ENCODE assay signal across 11 mouse cellular contexts in genomic region chr12:17583860-17584259, GRCm38 (mm10). TPM values are rescaled to one million over a fixed set of nuclear protein-coding genes. Genes with fewer than 3 reads are reported as not detected.
DNase-seq lines count a peak whose midpoint lies in the region; ATAC-seq and TF ChIP-seq lines count a peak whose summit lies in the region.
"Had no signal": no experiment of that assay in that cellular context is flagged by ENCODE, and none has a peak within 500 bp of the region (broad histone marks: within the 10 kb centered on the region; RNA-seq: fewer than 3 reads in every experiment).

No protein-coding gene starts in this region.

- H3K27ac ChIP-seq in kidney, postnatal 0 days, result peak overlapping the region; percentile 52; the same call in 1 of the 2 replicates
- no peak overlapping the region for H3K27ac ChIP-seq in forebrain, postnatal 0 days (ENCODE audit: low read depth, low read length)
- H3K27ac ChIP-seq in midbrain, embryonic 15.5 days, result no peak overlapping the region

- H3K4me1 ChIP-seq in kidney, postnatal 0 days (replicated peaks; ENCODE audit: insufficient read depth, low read length), result no peaks in the 10 kb centered on the region; the same call in 1 of the 2 replicates
- peaks cover 5% of the 10 kb centered on the region; the same call in 1 of the 2 replicates for H3K4me1 ChIP-seq in forebrain, postnatal 0 days (ENCODE audit: insufficient read depth)
- H3K4me1 ChIP-seq in midbrain, embryonic 15.5 days, result no peaks in the 10 kb centered on the region

- no peaks in the 10 kb centered on the region for H3K27me3 ChIP-seq in kidney, postnatal 0 days (ENCODE audit: insufficient read depth, low read length)
- H3K27me3 ChIP-seq in forebrain, postnatal 0 days (ENCODE audit: insufficient read depth, low read length), result no peaks in the 10 kb centered on the region
- H3K27me3 ChIP-seq in midbrain, embryonic 15.5 days (replicated peaks), result no peaks in the 10 kb centered on the region

- peak; percentile 70 for DNase-seq in kidney, postnatal 0 days (ENCODE audit: low spot score)
- no peak for DNase-seq in kidney, postnatal 36 days
- peak; percentile 33 for DNase-seq in T-cell, adult 2 months (ENCODE audit: low spot score)
- DNase-seq in forebrain, postnatal 0 days, result peak; percentile 47
- DNase-seq in adrenal gland, postnatal 4 days (ENCODE audit: low spot score in 2 of 2), result no peak
- DNase-seq in ovary, postnatal 14 days (ENCODE audit: low spot score), result no peak
- DNase-seq in lung, postnatal 10 days, result no peak
- DNase-seq: cerebellum, adult 11-12 months; liver; thymus, postnatal 14 days had no signal

- no peak for TF ChIP-seq CTCF in kidney, postnatal 0 days (IDR thresholded peaks at IDR 0.05; ENCODE audit: low read depth)
- TF ChIP-seq CTCF in forebrain, postnatal 0 days (IDR thresholded peaks at IDR 0.05; ENCODE audit: low read depth), result no peak

- no peaks in the 10 kb centered on the region for H3K9me3 ChIP-seq in kidney, postnatal 0 days (replicated peaks; ENCODE audit: low read length)
- H3K9me3 ChIP-seq in forebrain, postnatal 0 days (ENCODE audit: low read length), result no peaks in the 10 kb centered on the region
- no peaks in the 10 kb centered on the region for H3K9me3 ChIP-seq in midbrain, embryonic 15.5 days

- no peak overlapping the region for H3K4me3 ChIP-seq in kidney, postnatal 0 days (replicated peaks; ENCODE audit: low read depth, low read length)
- no peak overlapping the region for H3K4me3 ChIP-seq in forebrain, postnatal 0 days (ENCODE audit: low read depth, low read length)
- H3K4me3 ChIP-seq in midbrain, embryonic 15.5 days, result no peak overlapping the region

- no peak overlapping the region for H3K9ac ChIP-seq in kidney, postnatal 0 days (ENCODE audit: low read depth, low read length)
- no peak overlapping the region for H3K9ac ChIP-seq in forebrain, postnatal 0 days
- H3K9ac ChIP-seq in midbrain, embryonic 15.5 days, result no peak overlapping the region

- WGBS in kidney, postnatal 0 days, result 21% methylated on average over 3 of the region's 3 CpGs
- 12% methylated on average over 3 of the region's 3 CpGs for WGBS in forebrain, postnatal 0 days
- 29% methylated on average over 3 of the region's 3 CpGs for WGBS in midbrain, embryonic 15.5 days

- ATAC-seq in kidney, postnatal 0 days (replicated peaks; ENCODE audit: low FRiP score, low read depth), result peak; percentile 88
- peak; percentile 96 for ATAC-seq in forebrain, postnatal 0 days
- ATAC-seq in midbrain, embryonic 15.5 days (replicated peaks), result peak; percentile 81

- no peaks in the 10 kb centered on the region for H3K36me3 ChIP-seq in kidney, postnatal 0 days (ENCODE audit: insufficient read depth, low read length)
- no peaks in the 10 kb centered on the region for H3K36me3 ChIP-seq in forebrain, postnatal 0 days (ENCODE audit: insufficient read depth)
- H3K36me3 ChIP-seq in midbrain, embryonic 15.5 days (replicated peaks), result no peaks in the 10 kb centered on the region

- H3K4me2 ChIP-seq in kidney, postnatal 0 days (ENCODE audit: low read length), result no peak overlapping the region
- no peak overlapping the region for H3K4me2 ChIP-seq in forebrain, postnatal 0 days (ENCODE audit: low read depth)
- no peak overlapping the region for H3K4me2 ChIP-seq in midbrain, embryonic 15.5 days

RNA-seq across cellular contexts. Expression of gene Odc1, which starts 39.3 kb away (rescaled TPM):
- polyA plus RNA-seq in kidney, postnatal 0 days (2015; fragmentation: Nextera tagmentation; extraction: Ambion mirVana), result 149 and 153 TPM in 2 replicates
- 271 and 293 TPM in 2 replicates for total RNA-seq in forebrain, postnatal 0 days (2014; rRNA removed)
- polyA plus RNA-seq in forebrain, postnatal 0 days (2015; fragmentation: Nextera tagmentation; extraction: Ambion mirVana), result 146 and 166 TPM in 2 replicates
- polyA plus RNA-seq in midbrain, embryonic 15.5 days (2015; fragmentation: Nextera tagmentation; extraction: Ambion mirVana), result 138 and 148 TPM in 2 replicates
- 100 to 1,000 TPM; 212 to 228 TPM for total RNA-seq in adrenal gland, postnatal 4 days (2021)

Comparison
In these comparisons a context has a peak if more than half of its experiments do, and no peak if none do; other contexts are left out.
1. DNase-seq: peak in kidney, postnatal 0 days (single experiment), T-cell, adult 2 months (single experiment) and forebrain, postnatal 0 days (single experiment); none in kidney, postnatal 36 days (0 of 2), adrenal gland, postnatal 4 days (0 of 2), ovary, postnatal 14 days (single experiment) and lung, postnatal 10 days (single experiment).
2. Peak in every context shown above with its lines, with median percentiles within 50 percentile points of each other: ATAC-seq.